Mouse (Mus musculus) heart, adult 2 months (tissue): ENCODE results near the gene Atp5g1. TPM values are rescaled to one million over a fixed set of nuclear protein-coding genes. Genes with fewer than 3 reads are reported as not detected.

Experiments
- DNase-seq, 2 experiments: peaks; one replicate each; pipeline ENCODE4 v3.0.0; 2021
- H3K27ac ChIP-seq: fragments of 200-600 bp; 2 replicates; pipeline ENCODE4 v1.8.1; 2022
- H3K27me3 ChIP-seq: fragments of 200-500 bp; 2 replicates; pipeline ENCODE4 v1.6.1; 2012; ENCODE audit warnings: mild to moderate bottlenecking, low read length, inconsistent platforms, mixed read lengths; ENCODE audit not compliant: control insufficient read depth, insufficient read depth
- H3K36me3 ChIP-seq: fragments of 200-500 bp; 2 replicates; pipeline ENCODE4 v1.6.1; 2012; ENCODE audit warnings: low read length, inconsistent platforms; ENCODE audit not compliant: control insufficient read depth, insufficient read depth
- H3K4me1 ChIP-seq: fragments of 200-500 bp; 2 replicates; pipeline ENCODE4 v1.6.1; 2011; ENCODE audit warnings: low read length; ENCODE audit not compliant: control insufficient read depth, insufficient read depth
- H3K4me3 ChIP-seq: fragments of 200-600 bp; 2 replicates; pipeline ENCODE4 v1.8.1; 2022
- H3K79me2 ChIP-seq: fragments of 200-500 bp; replicated peaks from 2 replicates; pipeline ENCODE4 v1.6.1; 2012; ENCODE audit warnings: mild to moderate bottlenecking, inconsistent platforms, low read length, moderate library complexity, mixed read lengths; ENCODE audit not compliant: control insufficient read depth, insufficient read depth
- H3K9ac ChIP-seq: fragments of 200-500 bp; 2 replicates; pipeline ENCODE4 v1.6.1; 2012; ENCODE audit warnings: low read depth, mild to moderate bottlenecking, control low read depth, inconsistent platforms, low read length, mixed read lengths
- CTCF ChIP-seq: fragments of 200-600 bp; IDR thresholded peaks from 2 replicates; pipeline ENCODE4 v1.8.1; 2022; ENCODE audit warnings: antibody characterized with exemption, mild to moderate bottlenecking, moderate library complexity
- EP300 ChIP-seq: fragments of 200-500 bp; IDR thresholded peaks from 2 replicates; pipeline ENCODE4 v1.6.1; 2011; ENCODE audit warnings: low read depth, low read length, control low read depth; ENCODE audit not compliant: insufficient read depth
- POLR2A ChIP-seq: fragments of 200-500 bp; IDR thresholded peaks from 2 replicates; pipeline ENCODE4 v1.6.1; 2011; ENCODE audit warnings: mild to moderate bottlenecking, low read depth, low read length, control low read depth; ENCODE audit not compliant: insufficient read depth
- WGBS: fragments of 180-500 bp; shearing (Covaris S2); methylation state at CpG from one replicate; pipeline ENCODE4 v1.1.7; 2018; 5-methylcytosine and 5-hydroxymethylcytosine counted together
- intact Hi-C: fragments of 180-260 bp; cut with DNase I; formaldehyde crosslinking; loops from one replicate; pipeline ENCODE4 v1.15.1; 2025
- polyA plus RNA-seq: library from polyadenylated mRNA; depleted of rRNA; stranded (reverse); fragments of >200 nt; gene quantifications from 2 replicates; pipeline ENCODE4 v1.2.3, GENCODE M21; 2012
- total RNA-seq, 2 experiments: library from RNA; stranded (reverse); gene quantifications; 2 replicates each; pipeline ENCODE4 v1.2.3; 2021

Gene Atp5g1
- total and polyA plus RNA-seq, 3 experiments: 3,096 to 6,025 (median 3,522) TPM

DNA sequence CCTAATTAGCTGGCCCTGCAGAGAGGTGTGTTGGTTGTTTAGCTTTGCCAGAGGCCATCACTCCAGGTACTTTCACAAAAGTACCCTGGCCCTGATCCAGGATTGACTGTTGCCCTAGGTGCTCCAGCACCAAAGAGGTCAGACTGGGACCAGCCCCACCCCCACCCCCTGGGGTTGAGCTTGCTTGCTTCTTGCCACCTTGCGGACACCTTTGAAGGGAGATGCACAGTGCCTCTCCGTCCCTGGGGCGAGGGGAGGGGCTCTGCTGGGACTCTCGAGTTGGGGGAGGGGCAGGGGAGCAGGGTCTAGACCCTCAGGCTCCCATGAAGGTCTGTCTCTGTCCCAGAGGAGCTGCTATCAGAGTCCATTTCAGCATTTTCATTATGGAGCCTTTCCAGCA lies 25.5 kb downstream of the Atp5g1 start:
- TF ChIP-seq CTCF (no peak), POLR2A (no peak), EP300 (no peak)
- WGBS: 72% methylated on average over 4 of the region's 4 CpGs
- H3K79me2 ChIP-seq: peaks cover 4% of the 10 kb centered on the region; the same call in 1 of the 2 replicates
- no peaks in the 10 kb centered on the region for H3K4me1 ChIP-seq
- H3K4me3 ChIP-seq: no peak overlapping the region
- H3K27ac ChIP-seq: no peak overlapping the region
- DNase-seq: no peak
- intact Hi-C loops: no loop called here
- peaks cover 10% of the 10 kb centered on the region for H3K36me3 ChIP-seq
- H3K9ac ChIP-seq: no peak overlapping the region
- H3K27me3 ChIP-seq: no peaks in the 10 kb centered on the region

DNA sequence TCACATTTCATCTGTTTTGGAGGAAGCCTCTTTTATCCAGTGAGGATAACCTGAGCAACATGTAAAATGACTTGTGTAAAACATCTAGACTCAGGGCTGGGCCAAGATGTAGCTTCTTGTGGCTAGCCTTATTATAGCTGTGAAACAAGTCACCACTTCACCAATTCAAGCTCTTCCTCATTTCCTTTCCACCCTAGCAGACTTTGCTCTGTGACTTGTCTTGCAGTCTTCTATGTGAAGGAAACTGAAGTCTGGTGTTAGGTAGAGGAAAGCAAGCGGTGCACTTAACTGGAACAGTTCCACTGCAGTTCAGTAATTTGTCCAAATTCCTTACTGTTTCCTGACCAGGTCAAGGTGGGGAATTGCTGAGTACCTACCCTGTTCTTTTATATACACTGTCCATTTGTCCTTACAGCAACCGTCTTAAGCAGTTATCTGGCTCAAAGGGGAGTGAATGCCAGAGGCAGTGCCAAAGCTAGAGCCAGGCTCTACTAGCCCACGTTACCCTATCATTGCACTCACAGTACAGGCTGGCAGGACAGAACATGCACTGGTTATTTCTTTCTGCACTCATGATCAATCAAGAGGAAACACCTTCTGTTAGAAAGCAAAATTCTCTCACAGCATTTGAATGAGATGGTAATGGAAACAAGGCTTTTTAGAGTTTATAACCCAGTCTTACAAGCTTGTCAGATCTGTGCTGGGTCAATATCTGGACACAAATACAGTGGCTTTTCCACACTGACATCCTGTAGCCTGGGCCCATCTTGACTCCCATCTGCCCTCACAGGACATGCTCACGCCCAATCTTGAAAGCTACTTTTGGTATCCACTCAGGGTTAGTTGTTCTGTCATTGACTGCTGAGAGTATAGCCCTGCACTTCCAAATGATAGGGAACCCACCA lies 27.7 kb downstream of the Atp5g1 start:
- no peak overlapping the region for H3K27ac ChIP-seq
- WGBS: 68% methylated on average over 4 of the region's 4 CpGs
- TF ChIP-seq POLR2A (no peak), EP300 (no peak), CTCF (no peak)

DNA sequence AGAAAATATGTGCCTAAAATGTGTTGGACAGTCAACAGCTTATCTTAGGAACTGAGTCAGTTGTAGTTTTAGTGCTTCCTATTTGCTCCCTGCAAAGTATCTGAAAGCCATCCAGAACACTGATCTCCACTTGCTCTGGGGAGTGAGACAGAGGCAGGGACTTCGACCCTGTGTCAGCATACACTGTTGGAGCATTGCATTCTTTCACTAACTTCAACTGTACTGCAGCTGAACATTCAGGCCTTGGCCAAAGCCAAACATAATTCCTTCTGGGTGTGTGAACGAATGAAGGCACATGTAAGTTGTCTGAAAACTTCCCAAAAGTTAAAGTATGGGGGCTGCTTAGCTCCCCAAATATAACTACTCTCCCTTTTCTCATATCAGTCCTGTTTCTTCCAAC lies 28.7 kb downstream of the Atp5g1 start:
- Histone ChIP-seq H3K27ac (no peak overlapping the region), H3K36me3 (peaks cover 7% of the 10 kb centered on the region), H3K9ac (no peak overlapping the region), H3K79me2 (no peaks in the 10 kb centered on the region), H3K4me3 (no peak overlapping the region), H3K4me1 (no peaks in the 10 kb centered on the region), H3K27me3 (no peaks in the 10 kb centered on the region)
- DNase-seq: no peak
- intact Hi-C loops: no loop called here
- TF ChIP-seq EP300 (no peak), CTCF (no peak), POLR2A (no peak)
- 80% methylated on average over 2 of the region's 2 CpGs for WGBS

More for the DNA sequence above, 27.7 kb downstream of the Atp5g1 start:
- Histone ChIP-seq H3K27me3 (no peaks in the 10 kb centered on the region), H3K4me3 (no peak overlapping the region), H3K9ac (no peak overlapping the region), H3K4me1 (no peaks in the 10 kb centered on the region), H3K79me2 (no peaks in the 10 kb centered on the region), H3K36me3 (peaks cover 7% of the 10 kb centered on the region)
- no peak for DNase-seq
- intact Hi-C loops: no loop called here

DNA sequence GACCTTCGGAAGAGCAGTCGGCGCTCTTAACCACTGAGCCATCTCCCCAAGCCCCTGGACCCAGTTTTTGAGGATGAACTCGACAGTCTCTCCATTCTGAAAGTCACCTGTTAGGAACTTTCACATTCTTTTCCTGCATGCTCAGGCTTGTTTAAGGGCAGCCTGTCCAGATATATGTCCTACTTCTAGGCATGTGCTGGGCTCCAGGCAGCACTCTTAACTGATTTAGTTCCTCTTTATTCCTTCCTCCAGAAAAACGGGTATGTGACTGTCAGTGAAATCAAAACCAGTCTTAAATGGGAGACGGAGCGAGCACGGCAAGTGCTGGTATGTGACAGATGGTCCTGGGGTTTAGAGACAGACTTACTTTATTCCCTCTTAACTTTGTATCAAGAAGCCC lies 29.4 kb downstream of the Atp5g1 start:
- DNase-seq: no peak
- H3K27me3 ChIP-seq: no peaks in the 10 kb centered on the region
- peaks cover 3% of the 10 kb centered on the region for H3K36me3 ChIP-seq
- no peak overlapping the region for H3K27ac ChIP-seq
- H3K4me3 ChIP-seq: no peak overlapping the region
- intact Hi-C loops: no loop called here
- no peaks in the 10 kb centered on the region for H3K79me2 ChIP-seq
- no peak for TF ChIP-seq EP300
- TF ChIP-seq CTCF: no peak
- TF ChIP-seq POLR2A: no peak
- H3K9ac ChIP-seq: no peak overlapping the region
- no peaks in the 10 kb centered on the region for H3K4me1 ChIP-seq
- WGBS: 85% methylated on average over 8 of the region's 8 CpGs

DNA sequence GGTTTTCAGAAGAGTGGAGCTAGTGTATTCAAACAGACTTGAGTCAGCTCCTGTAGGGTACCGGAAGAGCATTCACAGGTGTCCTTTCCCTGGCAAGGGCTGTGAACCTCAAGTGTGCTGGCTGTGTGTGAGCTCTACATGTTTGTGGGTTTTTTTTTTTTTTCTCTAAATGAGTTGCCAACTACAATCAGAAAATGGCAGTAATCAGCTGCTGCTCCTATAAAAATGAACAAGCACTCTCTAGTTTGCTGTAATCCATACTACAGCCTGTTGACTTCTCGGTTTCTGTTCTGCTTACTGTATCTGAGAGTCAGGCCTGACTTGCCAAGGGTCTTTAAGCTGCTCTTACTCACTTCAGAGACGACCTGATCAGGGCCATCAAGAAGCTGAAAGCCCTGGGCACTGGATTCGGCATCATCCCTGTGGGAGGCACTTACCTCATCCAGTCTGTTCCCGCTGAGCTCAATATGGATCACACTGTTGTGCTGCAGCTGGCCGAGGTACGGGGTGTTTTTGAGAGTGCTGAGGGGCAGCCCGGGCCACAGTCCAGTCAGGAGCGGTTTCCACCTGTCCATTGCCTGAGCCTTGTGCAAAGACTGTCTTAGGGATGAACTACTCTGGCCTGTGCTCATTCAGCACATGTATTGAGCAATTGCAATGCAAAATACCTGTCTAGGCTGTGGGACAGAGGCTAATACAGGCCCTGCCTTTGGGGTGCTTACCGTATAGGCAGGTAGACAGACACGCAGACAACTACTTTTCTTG lies 30.5 kb downstream of the Atp5g1 start:
- Histone ChIP-seq H3K36me3 (no peaks in the 10 kb centered on the region), H3K4me3 (no peak overlapping the region), H3K27ac (no peak overlapping the region), H3K4me1 (no peaks in the 10 kb centered on the region), H3K27me3 (no peaks in the 10 kb centered on the region), H3K79me2 (no peaks in the 10 kb centered on the region), H3K9ac (no peak overlapping the region)
- no peak for DNase-seq
- 87% methylated on average over 11 of the region's 11 CpGs for WGBS
- TF ChIP-seq CTCF: no peak
- no peak for TF ChIP-seq POLR2A
- no peak for TF ChIP-seq EP300
- intact Hi-C loops: no loop called here

DNA sequence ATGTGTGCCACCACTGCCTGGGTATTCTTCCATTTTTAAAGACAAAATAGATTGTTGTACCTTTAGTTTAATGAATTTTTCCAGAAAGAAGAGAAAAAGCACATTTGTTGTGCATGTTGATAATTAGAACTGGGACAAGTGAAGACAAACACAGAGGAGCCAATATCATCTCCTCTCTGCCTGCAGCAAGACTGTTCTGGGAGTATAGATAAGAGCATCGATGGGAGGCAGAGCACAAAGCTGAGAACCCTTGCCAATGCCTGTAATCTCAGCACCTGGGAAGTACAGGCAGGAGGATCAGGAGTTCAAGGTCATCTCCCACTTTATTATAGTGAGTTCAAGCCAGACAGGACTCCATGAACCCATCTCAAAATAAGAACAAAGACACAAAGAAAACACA lies 36.9 kb downstream of the Atp5g1 start:
- Histone ChIP-seq H3K4me3 (no peak overlapping the region), H3K79me2 (no peaks in the 10 kb centered on the region), H3K36me3 (no peaks in the 10 kb centered on the region), H3K27me3 (no peaks in the 10 kb centered on the region), H3K27ac (no peak overlapping the region), H3K9ac (no peak overlapping the region), H3K4me1 (no peaks in the 10 kb centered on the region)
- no peak for DNase-seq
- no peak for TF ChIP-seq EP300
- TF ChIP-seq CTCF: no peak
- intact Hi-C loops: no loop called here
- 45% methylated on average over 1 of the region's 1 CpGs for WGBS
